Mouse (Mus musculus) megakaryocyte progenitor cell, adult 5-6 weeks (primary cell): ENCODE measurements at regions not wholly inside any gene's neighbourhood (a gene's known extent, or its start where the extent isn't known, plus 50 kb on each side); places are given as distances from the start of the nearest gene placed in this dataset.

Experiments
- ATAC-seq: replicated peaks from 2 replicates; pipeline ENCODE4 v1.8.0; 2016; ENCODE audit warnings: mild to moderate bottlenecking, moderate TSS enrichment, inconsistent platforms; ENCODE audit not compliant: poor library complexity

- ATAC-seq: no peak
Observed at GRCm38 (mm10) chr1:184411066-184411465, 321.4 kb downstream of the Hlx start.

- ATAC-seq: no peak
Observed at GRCm38 (mm10) chr1:184409986-184410385, 322.4 kb downstream of the Hlx start.

- ATAC-seq: peak; percentile 76
Observed at GRCm38 (mm10) chr1:184402985-184403384, 329.4 kb downstream of the Hlx start.

- ATAC-seq: peak; percentile 95
Observed at GRCm38 (mm10) chr1:184395215-184395614, 337.2 kb downstream of the Hlx start.

GRCm38 (mm10) chr1:184394559-184395194 lies 337.7 kb downstream of the Hlx start:
- ATAC-seq: no peak

- ATAC-seq: no peak
Observed at GRCm38 (mm10) chr1:184384088-184384823, 348.2 kb downstream of the Hlx start.

- ATAC-seq: peak; percentile 44; the same call in 1 of the 2 replicates
Observed at GRCm38 (mm10) chr1:184378665-184379064, 344.6 kb upstream of the 1700056E22Rik start.

GRCm38 (mm10) chr1:184365026-184365425 lies 330.9 kb upstream of the 1700056E22Rik start:
- ATAC-seq: no peak

- no peak for ATAC-seq
Observed at GRCm38 (mm10) chr1:184358226-184358568, 324.1 kb upstream of the 1700056E22Rik start.

GRCm38 (mm10) chr1:184357474-184358225 lies 323.5 kb upstream of the 1700056E22Rik start:
- peak; percentile 23; the same call in 1 of the 2 replicates for ATAC-seq

- no peak for ATAC-seq
Observed at GRCm38 (mm10) chr1:184353832-184354449, 319.8 kb upstream of the 1700056E22Rik start.

- ATAC-seq: peak; percentile 95
Observed at GRCm38 (mm10) chr1:184351760-184352159, 317.7 kb upstream of the 1700056E22Rik start.

GRCm38 (mm10) chr1:184344829-184345228 lies 310.7 kb upstream of the 1700056E22Rik start:
- ATAC-seq: no peak

- ATAC-seq: no peak
Observed at GRCm38 (mm10) chr1:184335952-184336351, 301.9 kb upstream of the 1700056E22Rik start.

GRCm38 (mm10) chr1:184335281-184335680 lies 301.2 kb upstream of the 1700056E22Rik start:
- no peak for ATAC-seq

GRCm38 (mm10) chr1:184334818-184335217 lies 300.7 kb upstream of the 1700056E22Rik start:
- ATAC-seq: no peak

GRCm38 (mm10) chr1:184333086-184333485 lies 299.0 kb upstream of the 1700056E22Rik start:
- no peak for ATAC-seq

- ATAC-seq: no peak
Observed at GRCm38 (mm10) chr1:184330516-184331350, 296.6 kb upstream of the 1700056E22Rik start.

GRCm38 (mm10) chr1:184326191-184326590 lies 292.1 kb upstream of the 1700056E22Rik start:
- no peak for ATAC-seq

GRCm38 (mm10) chr1:184324234-184324633 lies 290.1 kb upstream of the 1700056E22Rik start:
- peak; percentile 83 for ATAC-seq
